Mouse (Mus musculus): ENCODE results near the gene Ralgds. TPM values are rescaled to one million over a fixed set of nuclear protein-coding genes. Genes with fewer than 3 reads are reported as not detected.

The Ralgds gene
- polyA plus RNA-seq, 1 experiment from 2014 or later, result 86.7 TPM

DNA sequence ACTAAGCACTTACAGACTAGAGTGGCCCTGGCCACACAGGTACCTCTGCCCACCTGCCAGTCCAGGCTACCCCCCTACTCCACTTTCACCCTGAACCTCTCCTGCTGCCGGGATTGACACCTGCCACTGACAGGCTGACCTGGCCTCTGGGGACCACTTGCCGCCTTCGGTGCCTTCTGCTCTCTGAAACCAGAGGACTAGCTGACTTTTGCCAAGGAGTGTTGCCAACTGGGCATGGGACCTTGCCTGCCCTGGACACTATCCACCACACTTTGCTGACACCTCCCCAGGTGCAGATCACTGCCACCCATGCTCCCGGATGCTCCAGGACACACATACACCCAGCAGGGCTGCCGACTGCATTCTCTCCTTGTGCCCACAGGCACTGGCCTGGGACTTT, 39.4 kb downstream of the Ralgds start:
- H3K36me3 ChIP-seq (ENCODE audit: control insufficient read depth, insufficient read depth, low read length), result peaks cover 24% of the 10 kb centered on the region

DNA sequence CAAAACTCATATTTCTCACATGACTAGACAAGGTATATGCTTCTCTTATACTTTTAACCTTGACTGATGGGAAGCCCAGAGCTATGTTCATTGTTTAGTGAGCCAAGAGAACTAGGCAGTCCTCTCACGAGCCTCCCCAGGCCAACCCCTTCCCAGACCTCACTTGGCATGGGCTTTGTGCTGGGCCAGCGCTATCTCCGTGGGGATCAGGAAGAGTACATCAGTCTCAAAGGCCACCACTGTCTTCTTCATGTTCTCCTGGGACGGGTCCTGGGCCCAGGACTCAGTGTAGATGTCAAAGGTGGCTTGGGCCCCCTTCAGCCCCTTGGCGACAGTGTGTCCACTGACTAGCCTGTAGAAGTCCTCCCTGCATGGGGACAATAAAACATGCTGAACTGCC, 44.5 kb downstream of the Ralgds start:
- Histone ChIP-seq H3K9ac (ENCODE audit: low read length) (no peak overlapping the region), H3K36me3 (ENCODE audit: control insufficient read depth, insufficient read depth, low read length) (peaks cover 2% of the 10 kb centered on the region), H3K27ac (ENCODE audit: low read depth, low read length) (no peak overlapping the region), H3K9me3 (ENCODE audit: control insufficient read depth, low read length) (no peaks in the 10 kb centered on the region), H3K4me3 (ENCODE audit: low read depth, low read length) (no peak overlapping the region), H3K4me1 (ENCODE audit: control insufficient read depth, insufficient read depth, low read length) (no peaks in the 10 kb centered on the region), H3K4me2 (ENCODE audit: low read depth) (no peak overlapping the region), H3K27me3 (ENCODE audit: control insufficient read depth, insufficient read depth, low read length) (no peaks in the 10 kb centered on the region)
- DNase-seq (ENCODE audit: low spot score), result no peak
- 85% methylated on average over 5 of the region's 5 CpGs for WGBS
- ATAC-seq (ENCODE audit: insufficient read depth, low FRiP score, low TSS enrichment), result no peak

More for the DNA sequence above, 39.4 kb downstream of the Ralgds start:
- 97% methylated on average over 5 of the region's 5 CpGs for WGBS
- Histone ChIP-seq H3K9me3 (ENCODE audit: control insufficient read depth, low read length) (no peaks in the 10 kb centered on the region), H3K27me3 (ENCODE audit: control insufficient read depth, insufficient read depth, low read length) (no peaks in the 10 kb centered on the region), H3K27ac (ENCODE audit: low read depth, low read length) (no peak overlapping the region), H3K9ac (ENCODE audit: low read length) (no peak overlapping the region), H3K4me1 (ENCODE audit: control insufficient read depth, insufficient read depth, low read length) (no peaks in the 10 kb centered on the region), H3K4me2 (ENCODE audit: low read depth) (no peak overlapping the region), H3K4me3 (ENCODE audit: low read depth, low read length) (no peak overlapping the region)
- ATAC-seq (ENCODE audit: insufficient read depth, low FRiP score, low TSS enrichment) (no peak), DNase-seq (ENCODE audit: low spot score) (no peak)

DNA sequence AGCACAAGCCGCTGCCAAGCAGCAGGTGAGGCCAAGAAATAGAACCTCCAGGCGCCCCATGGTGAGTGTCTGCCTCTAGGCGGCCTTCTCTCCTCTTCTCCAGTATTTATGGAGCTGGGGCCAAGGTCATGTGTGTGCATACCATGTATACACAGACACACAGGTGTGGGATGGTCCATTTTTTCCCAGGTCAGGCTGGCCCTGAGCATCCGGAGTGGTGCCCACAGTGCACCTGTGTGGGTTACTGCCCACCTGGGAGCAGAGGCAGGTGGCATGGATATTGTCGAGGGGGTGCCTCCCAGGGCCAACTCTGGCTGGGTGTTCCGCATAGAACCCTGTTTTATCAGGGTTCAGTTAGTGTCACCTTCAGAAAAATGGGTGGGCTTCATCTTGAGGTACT, 50.4 kb downstream of the Ralgds start, which contains the start of gene Cel:
Cel (minus strand) TSS at position 101 of the 400 bp plus-strand sequence.
- no peaks in the 10 kb centered on the region for H3K4me1 ChIP-seq (ENCODE audit: control insufficient read depth, insufficient read depth, low read length)
- H3K27me3 ChIP-seq (ENCODE audit: control insufficient read depth, insufficient read depth, low read length), result no peaks in the 10 kb centered on the region
- no peak within 1 kb of the TSS for H3K4me2 ChIP-seq (ENCODE audit: low read depth)
- ATAC-seq (ENCODE audit: insufficient read depth, low FRiP score, low TSS enrichment) (no peak), DNase-seq (ENCODE audit: low spot score) (no peak)
- H3K9me3 ChIP-seq (ENCODE audit: control insufficient read depth, low read length), result no peaks in the 10 kb centered on the region
- H3K27ac ChIP-seq (ENCODE audit: low read depth, low read length), result no peak within 1 kb of the TSS
- no peak within 1 kb of the TSS for H3K9ac ChIP-seq (ENCODE audit: low read length)
- no peak within 1 kb of the TSS for H3K4me3 ChIP-seq (ENCODE audit: low read depth, low read length)
- WGBS, result 75% methylated on average over 6 of the region's 6 CpGs
- H3K36me3 ChIP-seq (ENCODE audit: control insufficient read depth, insufficient read depth, low read length), result peaks cover 11% of the 10 kb centered on the region

DNA sequence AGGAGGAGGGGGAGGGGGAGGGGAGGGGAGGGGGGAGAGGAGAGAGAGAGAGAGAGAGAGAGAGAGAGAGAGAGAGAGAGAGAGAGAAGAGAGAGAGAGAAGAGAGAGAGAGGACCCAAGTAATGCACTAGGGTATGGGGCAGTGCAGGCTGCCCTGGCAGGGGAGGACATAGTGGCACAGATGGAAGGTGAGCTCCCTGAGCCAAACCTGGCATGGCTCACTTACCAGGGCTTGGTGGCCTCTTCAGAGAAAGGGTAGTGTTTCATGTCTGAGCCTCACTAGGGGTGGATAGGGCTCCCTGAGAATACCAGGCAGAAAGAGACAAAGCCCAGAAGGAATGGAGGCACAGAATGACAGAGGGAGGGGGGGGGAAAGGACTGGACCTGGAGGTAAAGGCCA, 50.9 kb downstream of the Ralgds start:
- no peak overlapping the region for H3K4me2 ChIP-seq (ENCODE audit: low read depth)
- no peaks in the 10 kb centered on the region for H3K9me3 ChIP-seq (ENCODE audit: control insufficient read depth, low read length)
- H3K27ac ChIP-seq (ENCODE audit: low read depth, low read length), result no peak overlapping the region
- DNase-seq (ENCODE audit: low spot score) (no peak), ATAC-seq (ENCODE audit: insufficient read depth, low FRiP score, low TSS enrichment) (no peak)
- H3K36me3 ChIP-seq (ENCODE audit: control insufficient read depth, insufficient read depth, low read length), result peaks cover 15% of the 10 kb centered on the region
- no peaks in the 10 kb centered on the region for H3K4me1 ChIP-seq (ENCODE audit: control insufficient read depth, insufficient read depth, low read length)
- H3K4me3 ChIP-seq (ENCODE audit: low read depth, low read length), result no peak overlapping the region
- H3K9ac ChIP-seq (ENCODE audit: low read length), result no peak overlapping the region
- H3K27me3 ChIP-seq (ENCODE audit: control insufficient read depth, insufficient read depth, low read length), result no peaks in the 10 kb centered on the region

DNA sequence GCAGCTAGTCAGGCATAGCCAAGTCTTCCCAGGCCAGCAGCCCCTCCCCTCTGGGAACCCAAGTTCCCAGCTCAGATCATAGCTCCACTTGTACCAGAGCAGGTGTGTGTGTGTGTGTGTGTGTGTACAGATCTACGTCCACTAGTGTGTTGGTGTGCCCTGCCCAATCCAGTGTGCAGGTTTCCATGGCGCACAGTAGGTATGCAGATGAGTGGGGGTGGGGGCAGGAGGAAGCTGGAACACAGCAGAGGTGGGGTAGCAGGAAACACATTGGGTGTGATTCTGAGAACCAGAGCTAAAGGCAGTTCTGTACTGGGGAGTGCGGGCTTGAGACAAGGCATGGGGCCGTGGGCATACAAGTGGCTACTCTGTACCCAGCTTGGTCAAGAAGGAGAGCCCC, 51.5 kb downstream of the Ralgds start:
- Histone ChIP-seq H3K27me3 (ENCODE audit: control insufficient read depth, insufficient read depth, low read length) (no peaks in the 10 kb centered on the region), H3K36me3 (ENCODE audit: control insufficient read depth, insufficient read depth, low read length) (peaks cover 19% of the 10 kb centered on the region), H3K9me3 (ENCODE audit: control insufficient read depth, low read length) (no peaks in the 10 kb centered on the region), H3K27ac (ENCODE audit: low read depth, low read length) (no peak overlapping the region), H3K4me3 (ENCODE audit: low read depth, low read length) (no peak overlapping the region), H3K9ac (ENCODE audit: low read length) (no peak overlapping the region), H3K4me1 (ENCODE audit: control insufficient read depth, insufficient read depth, low read length) (no peaks in the 10 kb centered on the region), H3K4me2 (ENCODE audit: low read depth) (no peak overlapping the region)
- no peak for DNase-seq (ENCODE audit: low spot score)
- 83% methylated on average over 4 of the region's 4 CpGs for WGBS
- ATAC-seq (ENCODE audit: insufficient read depth, low FRiP score, low TSS enrichment), result no peak

DNA sequence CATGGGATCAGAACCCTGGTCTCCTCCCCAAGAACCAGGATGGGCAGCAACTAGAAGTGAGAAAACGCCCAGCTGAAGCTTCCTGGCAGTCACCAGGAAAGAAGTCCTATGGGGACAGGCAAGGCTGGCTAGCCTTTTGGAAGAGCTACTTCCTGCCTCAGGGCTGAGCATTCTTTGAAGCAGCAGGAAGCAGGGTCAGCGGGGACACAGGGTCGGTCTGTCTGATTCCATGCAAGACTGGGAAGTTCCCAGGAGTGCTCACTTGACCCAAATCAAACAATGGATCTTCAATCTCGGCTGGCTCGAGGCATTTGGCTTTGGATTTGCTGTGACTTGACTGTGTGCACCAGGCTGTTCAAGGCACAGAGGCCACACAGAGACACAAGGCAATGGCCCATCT, 53.6 kb downstream of the Ralgds start:
- peaks cover 26% of the 10 kb centered on the region for H3K36me3 ChIP-seq (ENCODE audit: control insufficient read depth, insufficient read depth, low read length)
- no peak for DNase-seq (ENCODE audit: low spot score)
- no peaks in the 10 kb centered on the region for H3K4me1 ChIP-seq (ENCODE audit: control insufficient read depth, insufficient read depth, low read length)
- H3K9ac ChIP-seq (ENCODE audit: low read length), result no peak overlapping the region
- no peaks in the 10 kb centered on the region for H3K9me3 ChIP-seq (ENCODE audit: control insufficient read depth, low read length)
- no peak overlapping the region for H3K4me3 ChIP-seq (ENCODE audit: low read depth, low read length)
- no peaks in the 10 kb centered on the region for H3K27me3 ChIP-seq (ENCODE audit: control insufficient read depth, insufficient read depth, low read length)
- H3K4me2 ChIP-seq (ENCODE audit: low read depth), result no peak overlapping the region
- no peak overlapping the region for H3K27ac ChIP-seq (ENCODE audit: low read depth, low read length)
- WGBS, result 74% methylated on average over 5 of the region's 5 CpGs
- ATAC-seq (ENCODE audit: insufficient read depth, low FRiP score, low TSS enrichment), result no peak

DNA sequence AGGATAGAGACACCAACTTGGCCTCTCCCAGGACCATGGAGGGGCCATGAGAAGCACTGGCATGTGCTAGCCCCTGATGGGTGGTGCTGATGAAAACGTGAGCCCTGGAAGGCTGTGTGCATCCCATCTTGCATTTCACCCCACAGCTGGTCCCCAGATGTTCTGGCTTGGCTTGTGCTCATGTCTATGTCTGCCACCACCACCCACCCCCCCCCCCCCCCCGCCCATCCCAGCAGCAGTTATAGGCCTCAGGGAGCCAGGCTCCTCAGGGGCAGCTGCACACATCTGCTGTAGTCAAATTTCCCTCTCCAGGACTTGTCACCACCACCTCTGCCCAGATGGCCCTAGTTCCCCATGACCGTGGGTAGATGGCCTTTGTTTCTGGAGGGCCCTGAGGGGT, 57.0 kb downstream of the Ralgds start:
- WGBS, result 42% methylated on average over 2 of the region's 3 CpGs
- Histone ChIP-seq H3K4me1 (ENCODE audit: control insufficient read depth, insufficient read depth, low read length) (no peaks in the 10 kb centered on the region), H3K9ac (ENCODE audit: low read length) (no peak overlapping the region), H3K4me2 (ENCODE audit: low read depth) (no peak overlapping the region), H3K9me3 (ENCODE audit: control insufficient read depth, low read length) (no peaks in the 10 kb centered on the region), H3K36me3 (ENCODE audit: control insufficient read depth, insufficient read depth, low read length) (peaks cover 48% of the 10 kb centered on the region), H3K27me3 (ENCODE audit: control insufficient read depth, insufficient read depth, low read length) (no peaks in the 10 kb centered on the region), H3K27ac (ENCODE audit: low read depth, low read length) (no peak overlapping the region), H3K4me3 (ENCODE audit: low read depth, low read length) (no peak overlapping the region)
- DNase-seq (ENCODE audit: low spot score) (no peak), ATAC-seq (ENCODE audit: insufficient read depth, low FRiP score, low TSS enrichment) (no peak)

DNA sequence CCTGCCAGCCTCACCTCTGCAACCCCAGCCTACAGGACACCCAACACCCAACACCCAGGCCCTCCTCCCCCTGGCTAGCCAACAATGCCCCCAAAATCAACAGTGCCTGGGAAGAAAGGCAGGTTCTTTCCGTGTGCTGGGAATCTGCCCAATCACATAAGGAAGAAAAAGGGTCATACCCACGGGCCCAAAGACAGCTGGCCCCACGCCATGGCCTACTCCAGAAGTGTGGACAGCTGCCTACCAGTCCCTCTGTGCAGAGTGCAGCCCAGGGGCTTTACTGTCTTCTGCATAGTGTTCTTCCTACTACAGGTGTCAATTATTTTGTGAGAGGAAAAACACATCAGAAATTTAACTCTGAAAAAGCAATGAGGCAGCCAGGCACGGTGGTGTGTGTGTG, 62.4 kb downstream of the Ralgds start:
- WGBS, result 85% methylated on average over 4 of the region's 4 CpGs
- H3K4me2 ChIP-seq (ENCODE audit: low read depth), result no peak overlapping the region
- ATAC-seq (ENCODE audit: insufficient read depth, low FRiP score, low TSS enrichment), result no peak
- no peak overlapping the region for H3K9ac ChIP-seq (ENCODE audit: low read length)
- no peaks in the 10 kb centered on the region for H3K4me1 ChIP-seq (ENCODE audit: control insufficient read depth, insufficient read depth, low read length)
- no peak overlapping the region for H3K27ac ChIP-seq (ENCODE audit: low read depth, low read length)
- no peak for DNase-seq (ENCODE audit: low spot score)
- H3K9me3 ChIP-seq (ENCODE audit: control insufficient read depth, low read length), result no peaks in the 10 kb centered on the region
- H3K36me3 ChIP-seq (ENCODE audit: control insufficient read depth, insufficient read depth, low read length), result peaks cover 39% of the 10 kb centered on the region
- no peaks in the 10 kb centered on the region for H3K27me3 ChIP-seq (ENCODE audit: control insufficient read depth, insufficient read depth, low read length)
- no peak overlapping the region for H3K4me3 ChIP-seq (ENCODE audit: low read depth, low read length)

DNA sequence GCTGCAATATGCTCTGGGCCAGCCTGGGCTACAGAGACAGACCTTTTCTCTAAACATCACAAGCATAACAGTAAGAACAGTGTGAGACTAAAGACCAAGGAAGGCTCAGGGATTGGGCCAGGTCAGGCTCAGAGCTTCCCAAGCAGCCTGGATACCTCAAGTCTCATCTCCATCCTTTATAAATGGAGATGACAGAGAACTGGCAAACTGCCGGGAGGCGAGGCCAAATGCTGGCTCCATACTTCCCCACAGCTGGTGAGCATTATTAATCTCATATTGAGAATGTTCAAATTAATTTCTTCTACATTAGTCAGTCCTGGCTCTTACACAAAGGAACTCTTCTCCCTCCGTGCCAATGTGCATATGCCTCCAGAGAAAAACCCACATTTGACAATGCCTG, 63.9 kb downstream of the Ralgds start:
- WGBS, result 91% methylated on average over 3 of the region's 3 CpGs
- H3K9ac ChIP-seq (ENCODE audit: low read length), result no peak overlapping the region
- no peaks in the 10 kb centered on the region for H3K9me3 ChIP-seq (ENCODE audit: control insufficient read depth, low read length)
- peaks cover 4% of the 10 kb centered on the region; the same call in 1 of the 2 replicates for H3K4me1 ChIP-seq (ENCODE audit: control insufficient read depth, insufficient read depth, low read length)
- ATAC-seq (ENCODE audit: insufficient read depth, low FRiP score, low TSS enrichment) (no peak), DNase-seq (ENCODE audit: low spot score) (no peak)
- no peak overlapping the region for H3K27ac ChIP-seq (ENCODE audit: low read depth, low read length)
- no peaks in the 10 kb centered on the region for H3K27me3 ChIP-seq (ENCODE audit: control insufficient read depth, insufficient read depth, low read length)
- H3K4me2 ChIP-seq (ENCODE audit: low read depth), result no peak overlapping the region
- peaks cover 31% of the 10 kb centered on the region for H3K36me3 ChIP-seq (ENCODE audit: control insufficient read depth, insufficient read depth, low read length)
- no peak overlapping the region for H3K4me3 ChIP-seq (ENCODE audit: low read depth, low read length)

Data from neural tube, embryonic 11.5 days (tissue).